Mouse (Mus musculus) C2C12 (cell line): ENCODE results near the gene Spata13. TPM values are rescaled to one million over a fixed set of nuclear protein-coding genes. Genes with fewer than 3 reads are reported as not detected.

ENCODE experiments used
- H3K27me3 ChIP-seq: one replicate; pipeline ENCODE4 v1.6.1; 2011; ENCODE audit not compliant: control insufficient read depth, insufficient read depth, insufficient read length
- H3K36me3 ChIP-seq: one replicate; pipeline ENCODE4 v1.6.1; 2011; ENCODE audit not compliant: control insufficient read depth, insufficient read depth
- H3K4me3 ChIP-seq: one replicate; pipeline ENCODE4 v1.5.1; 2011; ENCODE audit warnings: mild to moderate bottlenecking, control low read depth; ENCODE audit not compliant: poor library complexity, insufficient read depth, severe bottlenecking
- H3K79me2 ChIP-seq: one replicate; pipeline ENCODE4 v1.6.1; 2011; ENCODE audit not compliant: control insufficient read depth, insufficient read depth
- H3K79me3 ChIP-seq: one replicate; pipeline ENCODE4 v1.6.1; 2011; ENCODE audit warnings: low read depth, control low read depth
- H3ac ChIP-seq: one replicate; pipeline ENCODE3; 2011; ENCODE audit warnings: low read depth; ENCODE audit not compliant: control insufficient read depth, insufficient read length
- CEBPB ChIP-seq: IDR thresholded peaks from one replicate; pipeline ENCODE4 v1.6.1; 2011; ENCODE audit warnings: low read depth, mild to moderate bottlenecking, control low read depth, moderate library complexity
- CTCF ChIP-seq: IDR thresholded peaks from one replicate; pipeline ENCODE4 v1.5.1; 2011; ENCODE audit not compliant: control insufficient read depth, insufficient read depth, insufficient read length
- FOSL1 ChIP-seq: IDR thresholded peaks from one replicate; pipeline ENCODE4 v1.8.0; 2011; ENCODE audit warnings: mild to moderate bottlenecking, low read length; ENCODE audit not compliant: poor library complexity, insufficient read depth, severe bottlenecking
- MAX ChIP-seq: IDR thresholded peaks from one replicate; pipeline ENCODE4 v1.6.1; 2011; ENCODE audit warnings: mild to moderate bottlenecking, control low read depth
- MYOD1 ChIP-seq: IDR thresholded peaks from one replicate; pipeline ENCODE4 v1.6.1; 2011; ENCODE audit warnings: low read depth; ENCODE audit not compliant: control insufficient read depth, insufficient read length
- MYOG ChIP-seq: IDR thresholded peaks from one replicate; pipeline ENCODE4 v1.6.1; 2011; ENCODE audit not compliant: control insufficient read depth, insufficient read length; ENCODE audit errors: extremely low read depth
- USF1 ChIP-seq: IDR thresholded peaks from one replicate; pipeline ENCODE4 v1.6.1; 2011; ENCODE audit warnings: low read depth, mild to moderate bottlenecking, control low read depth, moderate library complexity
- polyA plus RNA-seq: library from polyadenylated mRNA; unstranded; fragments of >200 nt; fragmentation: generic; extraction: Trizol; gene quantifications from one replicate; pipeline ENCODE4 v1.2.1, GENCODE M21; 2012; ENCODE audit warnings: missing spikeins

The Spata13 gene
- polyA plus RNA-seq, 1 experiment: 0.40 TPM

GRCm38 (mm10) chr14:60702377-60703140 lies 68.8 kb downstream of the Spata13 start:
- TF ChIP-seq CEBPB (no peak), MYOD1 (no peak), USF1 (no peak), FOSL1 (no peak), CTCF (no peak)
- Histone ChIP-seq H3ac (no peak overlapping the region), H3K79me3 (no peaks in the 10 kb centered on the region), H3K36me3 (no peaks in the 10 kb centered on the region), H3K27me3 (peaks cover 11% of the 10 kb centered on the region), H3K79me2 (no peaks in the 10 kb centered on the region), H3K4me3 (no peak overlapping the region)

GRCm38 (mm10) chr14:60704510-60704909 lies 70.7 kb downstream of the Spata13 start:
- no peak for TF ChIP-seq MYOG
- Histone ChIP-seq H3K4me3 (no peak overlapping the region), H3K27me3 (peaks cover 13% of the 10 kb centered on the region), H3K36me3 (no peaks in the 10 kb centered on the region), H3K79me2 (no peaks in the 10 kb centered on the region), H3ac (no peak overlapping the region), H3K79me3 (no peaks in the 10 kb centered on the region)

- H3K79me3 ChIP-seq: no peaks in the 10 kb centered on the region
- H3K36me3 ChIP-seq: no peaks in the 10 kb centered on the region
- H3K27me3 ChIP-seq: peaks cover 13% of the 10 kb centered on the region
- H3K4me3 ChIP-seq: no peak overlapping the region
- no peak overlapping the region for H3ac ChIP-seq
- H3K79me2 ChIP-seq: no peaks in the 10 kb centered on the region
- TF ChIP-seq CEBPB (no peak), USF1 (no peak), MYOD1 (no peak), MYOG (no peak), MAX (no peak)
Observed at GRCm38 (mm10) chr14:60704961-60705360, 71.2 kb downstream of the Spata13 start.

GRCm38 (mm10) chr14:60709192-60709591 lies 75.4 kb downstream of the Spata13 start:
- H3ac ChIP-seq: no peak overlapping the region
- no peaks in the 10 kb centered on the region for H3K36me3 ChIP-seq
- no peaks in the 10 kb centered on the region for H3K79me3 ChIP-seq
- peaks cover 10% of the 10 kb centered on the region for H3K27me3 ChIP-seq
- no peak overlapping the region for H3K4me3 ChIP-seq
- TF ChIP-seq CTCF (no peak), MAX (no peak), MYOG (no peak), USF1 (no peak), MYOD1 (no peak), CEBPB (no peak), FOSL1 (no peak)
- H3K79me2 ChIP-seq: no peaks in the 10 kb centered on the region

GRCm38 (mm10) chr14:60709749-60710148 lies 75.9 kb downstream of the Spata13 start:
- Histone ChIP-seq H3K79me3 (no peaks in the 10 kb centered on the region), H3ac (no peak overlapping the region), H3K4me3 (no peak overlapping the region), H3K36me3 (no peaks in the 10 kb centered on the region), H3K27me3 (peaks cover 10% of the 10 kb centered on the region), H3K79me2 (no peaks in the 10 kb centered on the region)
- TF ChIP-seq FOSL1 (no peak), MAX (no peak)

- H3ac ChIP-seq: no peak overlapping the region
- no peak for TF ChIP-seq MYOG
- TF ChIP-seq CEBPB: no peak
- no peak for TF ChIP-seq CTCF
- no peak for TF ChIP-seq MYOD1
- no peak for TF ChIP-seq USF1
- no peak for TF ChIP-seq MAX
- TF ChIP-seq FOSL1: no peak
- no peaks in the 10 kb centered on the region for H3K79me3 ChIP-seq
- H3K79me2 ChIP-seq: no peaks in the 10 kb centered on the region
- H3K27me3 ChIP-seq: peaks cover 10% of the 10 kb centered on the region
- no peak overlapping the region for H3K4me3 ChIP-seq
- no peaks in the 10 kb centered on the region for H3K36me3 ChIP-seq
Observed at GRCm38 (mm10) chr14:60711161-60711560, 77.4 kb downstream of the Spata13 start.
